Mouse (Mus musculus) urinary bladder, postnatal 14 days (tissue): ENCODE measurements around the gene Klhl33.
"Not testable (repeated sequence)": the region's sequence is repeated elsewhere in the genome, so short reads cannot be mapped to it uniquely, and the experiment has no call there.

Experiments used
- DNase-seq: peaks from one replicate; pipeline ENCODE4 v3.0.0; 2021; ENCODE audit warnings: low spot score

The Klhl33 gene

DNA sequence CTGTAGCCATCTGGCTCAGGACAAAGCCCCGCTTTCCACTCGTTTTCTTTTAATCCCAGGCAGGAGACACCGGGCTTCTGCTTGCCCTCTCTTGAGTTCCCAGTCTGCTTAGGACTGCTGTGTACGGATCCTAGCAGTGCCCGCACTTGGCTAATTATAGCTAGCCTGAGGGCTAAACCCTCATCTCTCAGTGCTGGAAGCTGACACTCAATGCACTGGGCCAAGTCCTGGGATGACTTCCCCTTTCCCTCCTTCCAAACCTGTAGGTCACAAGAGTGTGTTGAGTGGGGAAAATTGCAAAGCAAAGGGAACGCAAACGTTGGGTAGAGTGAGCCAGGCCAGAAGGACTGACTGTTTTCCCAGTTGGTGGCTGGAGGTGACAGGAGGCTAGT is at the start of gene Klhl33:
Gene Klhl33, minus strand, starts transcription at position 134 of the 392 bp plus-strand sequence.
- DNase-seq: no peak

- not testable (repeated sequence) for DNase-seq
These were observed 48.2 kb upstream of the Klhl33 start for GRCm38 (mm10) chr14:50945526-50945925.

- DNase-seq: not testable (repeated sequence)
These were observed 47.8 kb upstream of the Klhl33 start for GRCm38 (mm10) chr14:50945081-50945480.

- DNase-seq: not testable (repeated sequence)
These were observed 47.3 kb upstream of the Klhl33 start for GRCm38 (mm10) chr14:50944668-50945033.

- peak; percentile 97 for DNase-seq
These were observed 46.8 kb upstream of the Klhl33 start, which contains the start of gene Gm49342 for GRCm38 (mm10) chr14:50943932-50944667. Gene Gm49342 (plus strand): TSS chr14:50944517.

GRCm38 (mm10) chr14:50938940-50939339 is 41.6 kb upstream of the Klhl33 start:
- DNase-seq: no peak

GRCm38 (mm10) chr14:50938119-50938908 is 41.0 kb upstream of the Klhl33 start:
- DNase-seq: no peak

DNA sequence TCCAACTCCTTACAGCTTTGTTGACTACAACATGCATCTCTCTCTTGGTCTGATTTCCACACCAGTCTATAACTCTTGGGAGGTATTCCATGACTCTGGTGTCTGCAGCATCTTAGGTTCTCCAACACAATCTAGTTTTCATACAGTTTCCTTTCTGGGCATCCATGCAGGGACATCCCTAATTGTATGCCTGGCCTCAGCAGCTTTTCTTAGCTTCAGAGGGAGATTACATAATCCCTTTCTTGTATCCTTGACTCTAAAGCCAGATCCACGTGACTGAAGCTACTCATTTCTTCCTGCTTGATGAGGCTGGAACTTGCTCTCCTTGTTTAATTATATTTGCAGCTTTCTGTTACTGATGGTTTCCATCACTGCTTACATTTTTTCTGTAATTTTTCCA is 39.3 kb upstream of the Klhl33 start:
- DNase-seq: no peak

DNA sequence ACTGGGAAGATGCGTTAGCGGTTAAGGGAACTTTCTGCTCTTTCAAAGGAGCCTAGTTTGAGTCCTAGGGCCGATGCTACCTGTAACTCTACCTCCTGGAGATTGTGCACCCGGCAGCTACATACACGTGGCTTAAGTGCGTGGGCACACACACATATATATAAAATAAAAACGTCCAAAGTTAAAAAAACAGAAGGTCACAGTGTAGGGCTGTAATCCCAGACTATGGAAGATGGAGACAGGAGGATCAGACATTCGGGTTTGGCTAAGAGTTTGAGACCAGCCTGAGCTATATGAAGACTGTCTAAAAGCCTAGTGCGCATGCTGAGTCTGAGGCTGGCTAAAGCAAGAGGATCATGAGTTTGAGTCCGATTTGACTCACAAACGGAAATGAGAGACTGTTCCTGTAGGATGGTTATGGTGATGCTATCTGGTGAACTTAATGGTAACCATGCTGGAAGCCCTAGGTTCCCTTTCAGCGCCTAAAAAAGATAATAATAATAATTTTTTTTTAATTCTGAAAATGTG is 34.2 kb upstream of the Klhl33 start:
- no peak for DNase-seq

GRCm38 (mm10) chr14:50930754-50931492 is 33.6 kb upstream of the Klhl33 start, which contains the start of the genes Pip4p1 and Pnp:
Gene Pip4p1 (minus strand): TSS chr14:50930856.
Gene Pnp (plus strand): TSS chr14:50931082.
- peak; percentile 99 for DNase-seq

DNA sequence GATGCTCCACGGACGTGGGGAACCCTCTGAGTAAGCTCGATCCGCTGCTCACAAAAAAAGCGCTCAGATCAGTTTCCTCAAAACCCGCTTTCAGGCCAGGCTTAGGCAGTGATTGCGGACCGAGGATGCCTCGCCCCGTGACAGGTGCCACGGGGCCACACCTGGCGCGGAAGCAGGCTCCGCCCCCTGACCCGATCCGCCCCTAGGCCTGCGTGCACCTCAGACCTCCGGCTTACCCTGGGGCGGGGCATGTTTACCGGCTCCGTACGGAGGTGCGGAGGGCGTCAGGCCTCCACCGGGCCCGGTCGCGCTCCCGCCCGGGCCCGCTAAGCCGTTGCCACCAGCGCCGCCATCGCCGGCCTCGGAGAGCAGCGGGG is 33.1 kb upstream of the Klhl33 start:
- peak; percentile 70 for DNase-seq

DNA sequence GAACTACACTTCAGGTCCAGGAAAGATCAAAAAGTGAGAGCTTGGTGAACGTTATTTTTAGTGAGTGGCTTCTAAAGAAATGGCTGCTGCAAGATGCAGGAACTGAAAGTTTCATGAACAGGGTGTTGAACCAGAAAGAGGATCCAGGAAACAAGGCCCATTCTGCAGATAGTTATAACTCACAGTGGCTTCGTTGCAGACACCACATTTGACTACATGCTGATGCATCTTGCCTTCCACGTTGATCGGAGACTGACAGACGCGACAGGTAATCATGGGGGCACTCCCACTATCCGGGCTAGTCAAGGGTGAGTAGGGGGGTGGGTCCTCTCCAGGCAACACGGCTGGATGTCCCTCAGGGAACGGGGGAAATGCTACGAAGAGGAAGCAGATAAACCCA is 32.6 kb upstream of the Klhl33 start:
- no peak for DNase-seq

- no peak for DNase-seq
These were observed 30.1 kb upstream of the Klhl33 start for GRCm38 (mm10) chr14:50927366-50927765.

GRCm38 (mm10) chr14:50925111-50925920 is 28.0 kb upstream of the Klhl33 start:
- no peak for DNase-seq

- peak; percentile 97 for DNase-seq
These were observed 27.2 kb upstream of the Klhl33 start, which contains the start of the genes Osgep and Apex1 for GRCm38 (mm10) chr14:50924281-50925064. Gene Osgep (minus strand): TSS chr14:50924893. Gene Apex1 (plus strand): TSS chr14:50924968.

DNA sequence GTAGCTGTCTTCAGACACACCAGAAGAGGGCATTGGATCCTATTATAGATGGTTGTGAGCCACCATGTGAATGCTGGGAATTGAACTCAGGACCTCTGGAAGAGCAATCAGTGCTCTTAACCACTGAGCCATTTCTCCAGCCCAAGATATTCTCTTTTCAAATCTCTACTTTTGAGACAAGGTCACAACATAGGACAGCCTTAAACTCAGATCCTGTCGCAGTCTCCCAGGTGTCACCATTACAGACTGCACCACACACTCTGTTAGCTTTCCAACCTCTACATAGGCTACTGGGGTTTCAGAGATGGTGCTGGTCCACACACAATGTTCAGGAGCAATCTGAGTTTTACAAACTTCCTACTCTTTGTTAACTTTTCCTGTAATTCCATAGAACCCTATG is 26.1 kb upstream of the Klhl33 start:
- not testable (repeated sequence) for DNase-seq

DNA sequence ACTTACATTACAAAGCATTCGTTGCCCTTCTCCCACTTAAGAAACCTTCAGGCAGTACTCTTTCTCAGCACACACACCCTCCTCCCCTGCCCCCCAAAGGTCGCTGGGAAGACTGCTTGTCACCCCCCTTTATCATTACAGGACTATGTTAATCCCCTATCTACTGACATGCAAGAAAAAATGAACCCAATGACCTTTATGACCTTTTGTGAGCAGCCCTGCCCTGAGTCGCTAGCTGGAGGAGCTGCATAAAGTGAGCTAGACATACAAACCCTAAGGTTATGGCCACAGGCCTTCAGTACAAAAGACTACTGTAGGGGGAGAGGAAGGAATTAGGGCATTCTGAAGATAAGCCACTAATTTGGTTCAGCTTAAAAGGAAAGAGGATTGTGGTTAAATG is 14.0 kb upstream of the Klhl33 start:
- no peak for DNase-seq

DNA sequence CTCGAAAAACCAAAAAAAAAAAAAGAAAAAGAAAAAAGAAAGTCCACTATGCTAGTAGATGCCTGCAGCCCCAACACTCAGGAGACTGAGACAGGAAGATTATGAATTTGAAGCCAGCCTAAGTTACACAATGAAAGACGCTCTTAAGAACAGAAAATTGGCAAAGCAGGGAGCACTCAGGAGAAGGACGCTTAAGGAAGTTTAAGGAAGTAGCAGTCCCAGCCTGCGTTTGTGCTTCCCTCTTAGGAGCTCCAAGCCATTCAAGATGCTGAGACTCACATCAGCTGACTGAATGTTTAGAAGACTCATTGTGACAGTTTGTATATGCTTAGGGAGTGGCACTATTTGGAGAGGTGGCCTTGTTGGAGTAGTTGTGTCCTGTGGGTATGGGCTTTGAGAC is 10.8 kb upstream of the Klhl33 start:
- no peak for DNase-seq

GRCm38 (mm10) chr14:50905327-50905726 is 8.0 kb upstream of the Klhl33 start:
- DNase-seq: not testable (repeated sequence)

DNA sequence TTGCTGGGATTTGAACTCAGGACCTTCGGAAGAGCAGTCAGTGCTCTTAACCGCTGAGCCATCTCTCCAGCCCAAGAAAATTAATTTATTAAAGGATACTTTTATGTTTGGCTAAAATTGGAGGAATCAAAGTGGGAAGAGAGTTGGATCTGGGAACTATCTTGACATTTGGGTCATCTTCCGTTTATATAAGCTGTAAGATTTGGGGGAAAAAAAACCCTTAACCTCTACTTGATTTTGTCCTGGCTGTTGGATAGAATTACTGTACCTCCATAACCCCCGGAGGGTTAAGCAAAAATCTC is 7.5 kb upstream of the Klhl33 start:
- no peak for DNase-seq
